Mouse (Mus musculus) heart, adult 8-10 months (tissue): Measurements from ENCODE around the gene Chn2. TPM values are rescaled to one million over a fixed set of nuclear protein-coding genes. Genes with fewer than 3 reads are reported as not detected.

ENCODE experiments used
- DNase-seq: peaks from one replicate; pipeline ENCODE4 v3.0.0; 2022; ENCODE audit warnings: low spot score
- total RNA-seq, 4 experiments: library from RNA; stranded (reverse); gene quantifications; 2 replicates each; pipeline ENCODE4 v1.2.4; 2022

The Chn2 gene
- total RNA-seq, 4 experiments from 2014 or later: 2.7 to 5.1 (median 2.9) TPM

DNA sequence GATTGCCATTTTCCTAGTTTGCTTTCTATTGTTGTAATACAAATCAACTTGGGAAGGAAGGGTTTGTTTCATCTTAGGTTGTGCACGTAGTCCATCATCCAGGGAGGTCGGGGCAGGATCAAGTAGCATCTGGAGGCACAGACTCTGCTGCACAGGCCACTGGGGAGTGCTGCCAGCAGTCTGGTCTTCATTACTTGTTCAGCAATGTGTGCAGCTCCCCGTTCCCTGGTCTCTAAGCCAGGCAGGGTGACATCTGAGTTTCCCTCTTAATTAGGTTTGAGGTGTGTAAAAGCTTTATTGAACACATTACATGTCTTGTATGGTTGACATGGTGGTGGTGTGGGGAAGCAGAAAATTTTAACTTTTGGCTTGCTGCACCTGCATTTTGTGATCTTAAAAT is 79.0 kb downstream of the Chn2 start:
- no peak for DNase-seq

DNA sequence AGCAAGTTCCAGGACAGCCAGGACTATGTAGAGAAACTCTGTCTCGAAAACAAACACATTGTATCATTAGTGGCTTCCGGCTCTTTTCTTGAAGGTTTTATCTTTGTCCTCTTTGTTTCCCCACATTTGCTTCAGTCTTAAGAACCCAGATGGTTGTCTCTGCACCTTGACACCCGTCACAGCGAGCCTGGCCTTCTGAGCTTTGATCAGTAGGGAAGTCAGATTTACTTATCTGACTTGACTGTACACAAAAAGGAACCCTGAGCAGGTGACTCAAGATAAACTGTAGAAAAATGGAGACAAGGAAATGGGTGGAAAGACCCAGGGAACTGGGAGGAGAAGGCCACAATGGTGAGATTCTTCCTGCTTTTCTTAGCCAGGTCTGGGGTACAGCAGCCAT is 79.5 kb downstream of the Chn2 start:
- DNase-seq: no peak

DNA sequence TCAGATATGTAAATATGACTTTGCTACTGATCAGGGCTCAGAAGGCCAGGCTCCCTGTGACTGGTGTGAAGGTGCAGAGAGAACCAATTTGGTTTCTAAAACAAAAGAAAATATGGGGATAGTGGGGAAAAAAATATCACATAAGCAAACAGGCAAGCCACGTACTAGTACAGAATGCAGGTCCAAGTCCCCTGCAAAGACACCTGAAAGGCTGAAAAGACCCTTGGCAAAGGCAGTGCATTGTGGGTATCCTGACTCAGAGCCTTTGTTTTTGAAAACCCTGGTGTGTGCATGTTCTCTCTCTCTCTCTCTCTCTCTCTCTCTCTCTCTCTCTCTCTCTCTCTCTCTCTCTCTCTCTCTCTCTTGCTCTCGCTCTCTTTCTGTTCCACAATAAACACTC is 80.1 kb downstream of the Chn2 start:
- no peak for DNase-seq

DNA sequence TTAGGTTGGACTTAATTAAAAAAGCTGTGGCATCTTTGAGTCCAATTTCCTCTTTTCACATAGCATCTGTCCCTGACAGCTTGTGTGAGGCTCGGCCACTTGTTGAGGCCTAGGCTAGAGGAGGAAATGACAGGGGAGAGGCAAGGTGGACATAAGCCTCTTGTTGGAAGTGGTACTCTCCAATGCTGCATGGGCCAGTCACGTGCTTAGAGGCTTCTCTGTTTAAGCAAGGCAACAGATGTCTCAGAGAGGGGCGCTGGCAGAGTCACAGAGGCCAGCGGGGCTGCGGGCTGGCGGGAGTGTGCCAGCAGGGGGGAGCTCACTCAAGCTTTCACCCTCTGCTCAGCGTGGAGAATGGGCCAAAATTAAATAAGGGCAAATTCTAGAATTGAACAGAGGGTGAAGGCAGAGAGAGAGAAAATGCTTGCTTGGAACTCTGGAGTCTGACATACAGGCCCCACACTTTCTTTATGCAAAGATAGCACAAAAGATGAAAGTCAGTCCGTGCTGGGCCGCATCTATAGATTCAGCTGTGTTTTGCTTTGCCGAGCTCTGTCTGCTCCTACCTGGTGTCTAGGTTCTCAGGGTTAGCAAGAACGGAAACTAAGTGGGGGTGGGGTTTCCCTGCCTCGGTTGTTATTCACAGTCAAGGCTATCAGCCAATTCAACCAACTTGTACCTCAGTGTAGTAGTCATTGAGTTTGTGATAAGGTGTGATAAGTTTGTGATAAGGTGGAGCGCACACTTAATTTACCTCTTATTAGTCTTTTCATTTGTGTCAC is 80.7 kb downstream of the Chn2 start:
- no peak for DNase-seq

DNA sequence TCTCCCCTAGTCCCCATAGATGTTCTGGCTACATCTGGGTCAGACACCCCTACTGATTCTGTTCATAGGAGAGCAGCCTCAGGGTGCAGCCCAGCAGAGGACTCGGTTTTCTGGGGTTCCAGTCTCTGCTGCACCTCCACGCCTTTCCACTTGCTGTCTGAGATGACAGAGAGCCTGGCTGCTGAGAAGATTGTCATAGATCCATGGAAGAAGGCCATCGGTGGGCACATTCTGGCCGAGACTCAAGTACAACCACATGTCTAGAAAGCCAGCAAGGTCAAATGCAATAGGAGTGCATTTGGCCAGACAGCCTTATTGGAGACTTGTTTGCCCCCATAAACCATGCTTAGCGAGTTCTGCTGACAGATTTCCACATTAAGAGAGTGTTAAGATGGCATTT is 81.5 kb downstream of the Chn2 start:
- no peak for DNase-seq

DNA sequence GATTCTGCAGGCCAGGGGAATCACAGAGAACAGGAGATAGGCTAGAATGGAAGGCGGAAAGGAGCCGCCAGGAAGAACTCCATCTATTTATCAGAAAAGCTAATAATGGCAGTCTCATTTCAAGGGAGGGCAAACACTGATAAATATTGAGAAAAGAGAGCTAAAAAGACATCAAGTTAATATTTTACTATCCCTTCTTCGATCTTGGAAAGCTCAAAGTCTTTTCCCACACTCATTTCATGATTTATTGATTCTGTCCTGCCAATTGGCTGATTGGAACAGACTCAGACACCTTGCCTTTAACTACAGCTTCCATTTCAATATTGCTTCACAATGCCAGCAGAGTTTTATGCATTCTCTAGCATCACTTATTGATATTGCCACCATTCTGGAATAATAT is 85.2 kb downstream of the Chn2 start:
- DNase-seq: no peak

DNA sequence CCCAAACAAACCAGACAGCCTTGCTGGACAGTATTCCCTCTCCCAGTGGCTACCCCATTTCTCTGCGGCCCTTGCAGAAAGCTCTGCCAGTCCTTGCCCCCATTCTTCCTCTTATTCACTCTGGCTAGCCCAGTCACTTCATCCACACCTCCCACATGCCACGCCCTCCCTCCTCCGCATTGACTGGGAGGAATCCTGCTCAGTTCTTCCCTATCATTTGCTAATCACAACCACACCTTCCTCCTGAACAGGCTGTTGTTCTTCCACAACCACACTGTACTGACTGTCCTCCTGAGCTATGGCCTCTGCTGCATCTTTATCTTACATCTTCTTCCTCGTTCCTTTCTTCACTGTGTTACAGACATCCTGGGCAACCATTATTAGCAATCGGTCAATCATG is 86.2 kb downstream of the Chn2 start:
- no peak for DNase-seq

DNA sequence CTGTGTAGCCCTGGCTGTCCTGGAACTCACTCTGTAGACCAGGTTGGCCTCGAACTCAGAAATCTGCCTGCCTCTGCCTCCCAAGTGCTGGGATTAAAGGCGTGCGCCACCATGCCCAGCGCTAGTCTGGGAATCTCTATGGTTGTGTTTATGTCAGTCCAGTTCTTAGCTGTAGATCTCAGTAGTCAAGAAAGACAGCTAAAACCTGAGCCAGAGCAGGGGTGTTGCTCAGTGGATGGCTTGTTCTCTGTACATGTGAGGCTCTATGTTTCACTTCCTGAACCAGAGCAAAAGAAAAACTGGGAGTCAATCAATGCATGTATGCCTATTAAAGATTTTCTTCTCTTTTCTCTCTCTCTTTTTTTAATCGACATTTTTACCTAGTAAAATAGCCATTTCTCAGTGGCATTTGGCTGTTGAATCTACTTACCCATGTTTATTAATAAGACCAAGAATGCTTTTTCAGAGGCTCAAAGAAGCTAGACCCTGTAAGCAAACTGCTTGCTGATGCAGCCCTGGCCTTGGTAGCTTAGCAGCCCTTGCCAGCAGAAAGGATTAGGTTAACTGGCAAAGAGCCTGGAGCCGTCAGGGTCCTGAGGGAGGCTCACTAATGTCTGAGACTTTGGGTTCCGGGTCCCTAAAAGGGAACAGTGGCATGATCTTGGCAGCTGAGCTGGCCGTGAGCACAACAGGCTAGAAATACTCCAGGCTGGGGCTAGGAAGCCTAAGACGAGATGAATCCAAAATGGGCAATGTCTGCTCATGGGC is 87.1 kb downstream of the Chn2 start:
- no peak for DNase-seq

DNA sequence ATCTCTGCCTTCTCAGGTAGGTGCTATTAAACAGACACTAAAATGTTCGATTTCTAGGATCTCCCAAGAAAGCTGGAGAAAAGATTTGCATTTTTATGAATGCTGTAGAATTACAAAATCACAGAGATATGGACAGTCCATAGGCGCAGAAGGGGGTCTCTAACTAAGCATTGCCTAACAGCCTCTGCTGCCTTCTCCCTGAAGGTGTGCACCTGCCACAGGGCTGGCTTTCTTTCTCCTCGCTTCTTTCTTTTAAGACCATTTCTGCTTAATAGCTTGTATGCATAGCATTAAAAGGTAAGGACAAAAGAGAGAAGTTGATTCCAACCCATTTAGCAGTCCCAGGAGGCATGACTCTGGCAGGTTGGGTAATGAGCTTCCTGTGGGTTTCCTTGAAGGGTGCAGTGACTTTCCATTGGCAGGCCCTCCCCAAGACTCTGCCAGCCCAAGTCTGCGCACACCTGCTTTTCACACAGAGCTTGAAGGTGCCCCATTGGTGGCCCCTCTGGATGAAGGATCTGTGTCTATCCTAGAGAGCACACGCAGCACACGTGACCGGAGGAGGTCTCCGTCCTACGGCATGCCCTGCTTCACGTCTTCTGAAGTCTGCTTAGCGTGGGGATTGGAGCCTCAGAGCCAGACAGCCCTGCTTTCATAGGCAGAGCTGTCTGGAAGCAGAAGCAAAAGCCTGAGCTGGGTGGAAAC is 87.8 kb downstream of the Chn2 start:
- DNase-seq: no peak

DNA sequence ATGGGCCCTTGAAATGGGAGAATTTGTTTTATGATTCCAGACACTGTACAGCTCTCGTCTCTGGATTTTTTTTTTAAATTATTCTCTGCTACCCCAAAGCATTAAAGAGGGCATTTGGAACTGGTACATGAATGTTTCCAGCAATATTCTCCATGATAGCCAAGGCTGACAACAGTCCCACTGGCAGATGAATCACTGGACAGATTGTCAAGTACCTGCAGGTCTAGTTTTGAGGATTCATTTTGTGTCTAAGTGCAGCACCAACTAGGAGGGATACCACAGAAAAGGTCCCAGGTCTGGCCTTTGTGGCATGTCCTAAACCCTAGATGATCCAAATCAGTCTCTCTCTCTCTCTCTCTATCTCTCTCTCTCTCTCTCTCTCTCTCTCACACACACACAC is 89.3 kb downstream of the Chn2 start:
- no peak for DNase-seq

DNA sequence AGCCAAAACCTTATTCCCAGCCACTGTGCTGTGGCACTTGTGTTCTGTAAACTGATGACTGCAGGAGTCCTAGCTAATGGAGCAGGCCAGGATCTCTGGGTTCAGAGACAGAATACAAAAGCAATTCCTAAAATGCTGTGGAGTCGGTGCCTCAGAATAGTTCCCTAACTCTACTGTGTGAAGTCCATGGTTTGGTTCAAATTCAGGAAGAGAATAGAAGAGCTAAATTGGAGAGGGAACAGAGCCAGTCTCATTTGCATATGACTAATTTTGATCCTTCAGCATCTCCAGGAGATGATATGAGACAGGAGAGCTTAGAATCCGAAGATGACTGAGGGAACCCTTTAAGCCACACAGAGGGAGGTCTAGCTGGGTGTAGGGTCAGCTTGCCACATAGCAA is 90.2 kb downstream of the Chn2 start:
- DNase-seq: no peak

DNA sequence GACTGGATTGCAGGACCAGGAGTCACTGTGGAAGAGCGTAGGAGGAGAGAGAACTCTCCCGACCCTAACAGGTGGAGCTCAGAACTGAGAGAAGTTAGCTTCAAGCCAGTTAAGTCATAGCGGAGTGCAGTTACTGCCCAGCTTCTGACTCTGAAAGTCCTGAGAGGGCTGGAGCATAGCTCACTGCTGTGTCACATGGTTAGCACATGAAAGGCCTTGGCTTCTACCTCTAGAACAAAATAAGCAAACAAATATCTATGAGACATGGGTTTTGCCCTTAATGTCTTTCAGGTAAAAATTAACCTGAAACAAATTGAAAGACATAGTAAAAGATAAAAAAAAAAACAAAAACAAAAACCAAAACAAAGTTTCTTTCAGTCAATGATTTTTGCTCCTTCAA is 91.5 kb downstream of the Chn2 start:
- DNase-seq: no peak

DNA sequence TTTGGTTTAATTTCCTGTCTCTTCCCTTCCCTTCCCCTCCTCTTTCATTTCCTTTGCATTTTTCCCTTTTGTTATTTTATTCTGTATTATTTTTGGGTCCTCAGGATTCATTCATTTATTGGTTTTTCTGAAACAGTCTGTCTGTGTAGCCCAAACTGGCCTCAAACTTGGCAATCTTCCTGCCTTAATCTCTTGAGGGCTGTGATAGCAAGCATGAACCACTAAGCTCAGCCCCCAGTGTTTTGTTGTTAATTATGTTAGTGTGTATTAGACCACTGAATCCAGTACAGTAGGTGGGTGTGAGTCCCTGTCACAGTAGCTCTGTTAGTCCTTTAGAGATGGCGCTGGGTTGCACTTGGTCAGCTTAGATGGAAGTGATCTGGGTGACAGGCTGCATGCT is 93.2 kb downstream of the Chn2 start:
- no peak for DNase-seq

DNA sequence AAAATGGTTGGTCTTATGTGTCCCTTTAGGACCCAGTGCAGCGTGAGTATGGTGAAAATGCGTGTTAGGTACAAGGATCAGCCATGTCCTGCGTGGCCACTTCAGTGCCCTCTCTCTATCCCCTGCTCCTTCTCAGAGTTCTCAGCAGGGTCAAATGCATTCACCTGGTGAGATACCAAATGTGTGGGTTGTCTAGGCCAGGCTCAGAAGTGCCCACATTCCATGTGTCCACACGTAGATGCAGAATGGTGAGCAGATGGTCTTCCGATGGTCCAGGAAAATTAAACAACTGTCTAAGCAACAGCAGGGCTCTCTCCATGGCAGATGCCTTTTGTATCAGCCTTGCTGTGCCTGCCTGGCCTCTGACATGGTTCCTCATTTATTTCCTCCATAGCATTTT is 93.9 kb downstream of the Chn2 start:
- DNase-seq: no peak

DNA sequence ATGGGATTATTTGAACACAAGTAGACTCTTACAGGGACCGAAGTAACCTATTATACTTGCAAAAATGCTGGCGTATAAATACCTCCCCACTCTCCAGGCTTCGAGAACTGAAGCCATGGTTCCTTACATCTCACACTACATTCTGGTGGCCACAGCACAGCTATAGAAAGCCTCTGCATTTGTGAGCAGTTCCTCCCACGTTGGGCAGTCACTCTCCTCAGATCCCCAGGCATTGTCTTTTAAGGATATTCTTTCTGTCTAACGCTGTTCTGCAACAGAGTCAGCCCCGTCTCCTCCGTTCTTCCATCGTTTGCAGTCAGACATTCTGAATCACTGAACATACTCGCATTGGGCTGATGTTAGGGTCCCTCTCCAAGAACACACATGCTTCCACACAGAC is 98.8 kb downstream of the Chn2 start:
- no peak for DNase-seq

DNA sequence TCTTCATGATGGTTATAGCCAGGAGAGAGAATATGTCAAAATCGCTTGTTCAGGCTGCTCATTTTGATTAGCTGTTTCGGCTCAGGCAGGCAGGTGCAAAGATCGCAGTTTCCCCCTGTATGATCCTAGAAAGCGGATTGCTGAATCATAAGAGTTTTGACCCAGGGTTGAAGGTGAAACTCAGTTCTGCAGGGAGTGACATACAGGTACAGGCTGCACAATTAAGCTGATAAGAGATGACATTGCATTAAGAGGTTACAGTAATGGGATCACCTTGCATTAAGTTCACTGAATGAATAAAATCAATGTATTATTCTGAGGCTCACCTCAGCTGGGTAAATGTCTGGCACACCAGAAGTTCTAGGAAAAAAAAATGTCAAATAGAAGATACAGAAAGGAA is 101.1 kb downstream of the Chn2 start:
- DNase-seq: no peak

DNA sequence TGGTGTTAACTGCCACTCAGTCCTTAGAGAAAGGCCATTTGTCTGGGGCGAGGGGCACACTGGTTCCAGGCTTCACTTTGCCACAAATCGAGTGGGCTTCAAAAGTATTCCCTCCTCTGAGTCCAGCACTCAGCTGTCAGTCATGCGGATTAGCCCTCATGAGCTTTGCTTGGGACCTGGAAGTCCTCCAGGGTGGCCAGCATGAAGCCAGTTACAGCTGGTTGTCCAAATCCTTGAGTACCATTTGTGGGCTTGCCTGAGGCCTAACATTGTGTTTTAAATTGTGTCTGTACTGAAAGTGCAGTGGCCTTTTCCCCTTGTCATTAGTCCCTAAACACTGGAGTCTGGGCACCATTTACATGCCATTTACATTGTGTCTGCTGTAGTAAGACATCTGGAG is 101.8 kb downstream of the Chn2 start:
- DNase-seq: no peak

DNA sequence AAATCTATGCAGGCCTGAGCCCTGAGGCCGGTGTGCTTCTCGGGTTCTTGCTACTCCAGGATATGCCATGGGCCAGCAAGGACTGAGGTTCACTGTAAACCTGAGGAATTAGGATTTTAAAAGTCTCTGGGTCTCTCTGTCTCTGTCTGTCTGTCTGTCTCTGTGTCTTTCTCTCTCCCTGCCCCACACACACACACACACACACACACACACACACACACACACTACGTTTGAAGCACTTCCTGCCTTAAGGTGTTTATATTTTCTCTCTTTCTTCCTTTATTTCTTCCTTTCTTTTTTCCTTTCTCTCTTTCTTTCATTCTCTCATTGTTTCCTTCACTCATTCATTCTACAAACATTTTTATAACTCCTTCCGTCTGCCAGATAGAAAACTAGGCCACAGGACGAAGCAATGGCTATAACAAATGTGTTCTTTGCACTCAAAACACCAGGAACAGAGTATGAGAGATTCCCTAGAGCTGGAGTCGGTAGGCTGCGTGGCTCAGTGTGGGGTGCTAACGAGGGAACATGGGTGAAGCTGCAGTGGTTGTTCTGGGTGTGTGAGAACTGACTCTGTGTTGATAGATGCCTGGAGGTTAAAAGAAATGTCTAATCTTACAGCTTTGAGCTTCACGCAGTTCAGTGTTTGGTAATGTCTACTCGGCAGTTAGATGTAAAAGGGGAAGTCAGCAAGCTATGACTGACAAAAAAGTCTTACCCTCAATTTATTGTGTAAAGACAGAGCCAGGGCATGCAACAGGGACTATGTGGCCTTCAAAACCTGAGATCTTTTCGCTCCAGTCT is 103.7 kb downstream of the Chn2 start:
- no peak for DNase-seq

DNA sequence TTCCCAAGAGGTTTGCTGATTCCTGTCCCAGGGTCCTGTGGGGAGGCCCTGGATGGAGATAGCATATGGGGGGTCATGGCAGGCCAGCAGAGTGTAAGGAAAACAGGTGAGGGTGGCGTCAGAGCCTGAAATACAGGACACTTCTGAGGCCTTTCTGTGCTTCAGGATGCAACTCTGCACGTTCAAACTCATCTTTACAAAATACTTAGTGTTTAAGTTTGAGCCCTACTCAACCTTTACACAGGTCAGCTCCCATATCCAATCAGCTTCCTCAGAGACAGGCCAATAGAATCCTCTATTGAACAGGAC is 104.3 kb downstream of the Chn2 start:
- no peak for DNase-seq

DNA sequence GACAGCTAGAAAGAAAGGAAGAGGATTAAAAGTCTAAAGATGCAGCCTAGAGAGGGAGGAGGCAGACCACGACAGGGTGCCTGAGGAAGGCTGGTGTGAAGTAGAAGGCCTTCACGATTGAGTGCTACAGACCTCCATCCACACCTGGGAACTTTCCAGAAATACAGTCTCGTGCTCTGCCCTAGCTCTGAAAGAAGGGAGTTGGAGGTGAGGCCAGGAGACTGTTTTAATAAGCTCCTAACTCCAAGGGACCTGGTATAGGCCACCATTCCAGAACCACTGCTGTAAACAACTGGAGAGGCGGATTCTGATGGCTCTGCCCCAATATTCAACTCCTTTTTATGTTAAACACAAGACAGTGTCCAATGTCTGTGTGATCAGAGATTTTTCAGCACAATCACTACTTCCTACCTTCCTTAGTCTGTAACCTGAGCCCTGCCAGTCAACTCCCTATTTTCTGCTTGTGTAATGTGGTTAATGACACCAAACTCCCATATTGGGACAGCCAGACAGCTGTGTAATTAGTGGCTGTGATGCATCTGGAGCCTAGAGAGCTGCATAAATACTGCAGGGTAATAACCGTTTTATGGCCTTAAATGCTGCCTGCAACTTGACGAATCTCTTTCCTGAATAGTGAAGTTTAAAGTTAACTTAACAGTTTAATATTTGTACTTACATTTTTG is 109.6 kb downstream of the Chn2 start:
- no peak for DNase-seq

DNA sequence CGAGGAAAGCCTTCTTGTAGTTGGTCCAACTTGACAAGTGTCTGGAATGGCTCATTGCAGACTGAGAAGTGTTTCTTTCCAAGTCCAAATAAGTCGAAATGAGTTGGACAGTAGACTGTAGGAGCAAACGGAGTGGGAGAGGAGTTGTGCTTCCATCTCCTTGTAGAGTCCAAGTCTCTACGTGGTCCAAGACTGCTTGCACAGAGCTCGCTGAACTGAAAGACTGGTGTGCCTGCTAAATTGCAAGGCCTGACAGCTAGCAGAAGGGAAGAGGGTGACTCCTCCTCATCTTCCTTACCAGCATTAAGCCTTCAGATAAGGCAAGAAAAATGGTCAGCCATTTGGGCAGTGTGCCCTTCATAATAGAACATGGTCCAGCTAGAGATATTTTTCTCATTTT is 111.5 kb downstream of the Chn2 start:
- no peak for DNase-seq
